Mouse (Mus musculus) midbrain, postnatal 0 days (tissue): ENCODE results near the gene Chst2. TPM values are rescaled to one million over a fixed set of nuclear protein-coding genes. Genes with fewer than 3 reads are reported as not detected.

Source experiments
- ATAC-seq: fragments of 200-750 bp; cut with Nextera tagmentation; 2 replicates; pipeline ENCODE4 v1.8.0; 2017; ENCODE audit warnings: moderate number of reproducible peaks, mild to moderate bottlenecking, moderate TSS enrichment, moderate library complexity; ENCODE audit not compliant: low FRiP score
- DNase-seq: peaks from one replicate; pipeline ENCODE4 v3.0.0-alpha.2; 2015; ENCODE audit warnings: low spot score
- H3K27ac ChIP-seq: fragments of 300-500 bp; sonication (generic); 2 replicates; pipeline ENCODE4 v1.5.1; 2014; ENCODE audit warnings: low read depth, mild to moderate bottlenecking, low read length, mixed read lengths
- H3K27me3 ChIP-seq: fragments of 300-500 bp; sonication (generic); 2 replicates; pipeline ENCODE4 v1.6.1; 2014; ENCODE audit warnings: low read length, control low read depth, mixed read lengths; ENCODE audit not compliant: insufficient read depth
- H3K36me3 ChIP-seq: fragments of 300-500 bp; sonication (generic); 2 replicates; pipeline ENCODE4 v1.6.1; 2014; ENCODE audit warnings: low read length, control low read depth, mixed read lengths; ENCODE audit not compliant: insufficient read depth
- H3K4me1 ChIP-seq: fragments of 300-500 bp; sonication (generic); 2 replicates; pipeline ENCODE4 v1.6.1; 2014; ENCODE audit warnings: mild to moderate bottlenecking, control low read depth, antibody characterized with exemption, low read length, mixed read lengths; ENCODE audit not compliant: insufficient read depth
- H3K4me2 ChIP-seq: fragments of 300-500 bp; sonication (generic); 2 replicates; pipeline ENCODE4 v1.6.1; 2014; ENCODE audit warnings: low read depth, mild to moderate bottlenecking, low read length, mixed read lengths; ENCODE audit not compliant: poor library complexity, severe bottlenecking
- H3K4me3 ChIP-seq: fragments of 300-500 bp; sonication (generic); 2 replicates; pipeline ENCODE4 v1.5.1; 2014; ENCODE audit warnings: low read depth, mild to moderate bottlenecking, low read length, moderate library complexity
- H3K9ac ChIP-seq: fragments of 300-500 bp; sonication (generic); replicated peaks from 2 replicates; pipeline ENCODE4 v1.6.1; 2014; ENCODE audit warnings: mild to moderate bottlenecking, low read length, moderate library complexity, mixed read lengths; ENCODE audit not compliant: poor library complexity, severe bottlenecking
- H3K9me3 ChIP-seq: fragments of 300-500 bp; sonication (generic); 2 replicates; pipeline ENCODE4 v1.6.1; 2016; ENCODE audit warnings: low read length, control low read depth
- CTCF ChIP-seq: IDR thresholded peaks from 2 replicates; pipeline ENCODE4 v1.5.1; 2016; ENCODE audit warnings: antibody characterized with exemption, mild to moderate bottlenecking
- WGBS: fragments of 180-500 bp; shearing (Covaris S2); extraction: QIAGEN DNeasy Blood & Tissue Kit; methylation state at CpG from one replicate; pipeline ENCODE4 v1.1.7; 2014; 5-methylcytosine and 5-hydroxymethylcytosine counted together
- polyA plus RNA-seq: library from polyadenylated mRNA; unstranded; fragments of >200 nt; fragmentation: Nextera tagmentation; extraction: Ambion mirVana; gene quantifications from 2 replicates; pipeline ENCODE4 v1.2.1, GENCODE M21; 2015
- total RNA-seq: library from RNA; depleted of rRNA; stranded (reverse); fragments of >200 nt; gene quantifications from 2 replicates; pipeline ENCODE4 v1.2.3, GENCODE M21; 2014

The Chst2 gene
- total and polyA plus RNA-seq, 2 experiments from 2014 or later: 36.4 to 78.0 TPM

DNA sequence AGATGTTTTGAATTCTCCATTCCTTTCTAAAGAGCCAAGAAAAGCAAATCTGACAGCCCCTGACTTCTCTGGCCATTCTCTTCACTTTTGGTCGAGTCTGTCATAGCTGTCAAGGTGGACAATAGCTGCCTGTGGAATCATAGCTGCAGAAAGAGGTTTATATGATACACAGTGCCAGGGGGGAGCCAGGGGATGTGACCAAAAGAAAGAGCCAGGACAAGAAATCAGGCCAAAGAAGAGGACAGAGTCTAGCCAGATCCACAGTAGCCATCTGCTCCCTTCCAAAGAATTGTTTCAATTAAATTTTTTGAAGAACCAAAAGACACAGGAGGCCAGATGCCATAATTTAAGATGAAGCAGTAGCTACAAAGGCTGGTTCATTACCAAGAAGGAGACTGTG lies 30.6 kb downstream of the Chst2 start:
- no peaks in the 10 kb centered on the region for H3K36me3 ChIP-seq
- H3K4me2 ChIP-seq: no peak overlapping the region
- no peak for TF ChIP-seq CTCF
- no peaks in the 10 kb centered on the region for H3K4me1 ChIP-seq
- DNase-seq (no peak), ATAC-seq (no peak)
- no peak overlapping the region for H3K4me3 ChIP-seq
- WGBS: 43% methylated on average over 1 of the region's 1 CpGs
- no peaks in the 10 kb centered on the region for H3K27me3 ChIP-seq
- no peak overlapping the region for H3K27ac ChIP-seq
- no peaks in the 10 kb centered on the region for H3K9me3 ChIP-seq
- H3K9ac ChIP-seq: no peak overlapping the region

DNA sequence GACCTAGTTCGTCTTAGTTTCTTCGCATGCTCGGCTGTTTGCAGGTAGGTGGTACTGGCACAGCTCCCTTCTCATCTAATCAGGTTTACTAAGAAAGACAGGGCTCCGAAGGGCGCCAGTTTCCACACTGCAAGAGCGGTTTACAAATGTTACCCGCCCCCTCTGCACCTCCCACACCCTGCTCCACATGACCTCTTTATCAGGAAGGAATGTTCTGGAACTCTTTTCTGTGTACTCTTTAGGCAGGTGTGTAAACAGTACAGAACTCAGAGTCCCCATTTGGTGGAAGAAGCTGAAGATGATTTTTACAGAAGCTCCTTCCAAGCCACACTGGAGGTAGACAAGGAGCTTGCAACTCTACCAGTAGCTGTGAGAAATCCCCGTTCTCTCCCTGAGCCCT lies 31.2 kb downstream of the Chst2 start:
- H3K4me2 ChIP-seq: no peak overlapping the region
- ATAC-seq: no peak
- TF ChIP-seq CTCF: no peak
- H3K4me3 ChIP-seq: no peak overlapping the region
- no peaks in the 10 kb centered on the region for H3K9me3 ChIP-seq
- H3K27ac ChIP-seq: no peak overlapping the region
- DNase-seq: no peak
- no peaks in the 10 kb centered on the region for H3K36me3 ChIP-seq
- H3K27me3 ChIP-seq: no peaks in the 10 kb centered on the region
- 88% methylated on average over 8 of the region's 8 CpGs for WGBS
- H3K9ac ChIP-seq: no peak overlapping the region
- no peaks in the 10 kb centered on the region for H3K4me1 ChIP-seq

DNA sequence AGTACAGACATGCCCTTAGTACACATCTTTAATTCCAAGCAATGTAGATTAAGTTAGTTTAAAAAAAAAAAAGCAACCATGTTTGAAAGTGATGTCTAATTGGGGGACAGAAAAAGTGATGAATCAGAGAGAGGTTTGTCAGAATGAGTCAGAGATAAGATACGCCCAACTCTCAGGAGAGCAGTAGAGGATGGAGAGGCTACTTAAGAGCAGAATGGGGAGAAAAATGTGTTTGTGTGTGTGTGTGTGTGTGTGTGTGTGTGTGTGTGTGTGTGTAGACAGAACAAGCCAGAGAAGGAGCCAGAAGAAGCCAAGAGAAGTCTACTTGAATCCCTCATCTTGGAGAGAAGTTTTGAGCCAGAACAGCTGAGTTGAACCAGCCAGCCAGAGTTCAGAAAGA lies 32.8 kb downstream of the Chst2 start:
- DNase-seq (no peak), ATAC-seq (no peak)
- Histone ChIP-seq H3K4me3 (no peak overlapping the region), H3K27ac (no peak overlapping the region), H3K27me3 (no peaks in the 10 kb centered on the region), H3K9ac (no peak overlapping the region), H3K4me1 (no peaks in the 10 kb centered on the region), H3K36me3 (no peaks in the 10 kb centered on the region), H3K4me2 (no peak overlapping the region), H3K9me3 (no peaks in the 10 kb centered on the region)
- no peak for TF ChIP-seq CTCF
- 96% methylated on average over 1 of the region's 1 CpGs for WGBS

DNA sequence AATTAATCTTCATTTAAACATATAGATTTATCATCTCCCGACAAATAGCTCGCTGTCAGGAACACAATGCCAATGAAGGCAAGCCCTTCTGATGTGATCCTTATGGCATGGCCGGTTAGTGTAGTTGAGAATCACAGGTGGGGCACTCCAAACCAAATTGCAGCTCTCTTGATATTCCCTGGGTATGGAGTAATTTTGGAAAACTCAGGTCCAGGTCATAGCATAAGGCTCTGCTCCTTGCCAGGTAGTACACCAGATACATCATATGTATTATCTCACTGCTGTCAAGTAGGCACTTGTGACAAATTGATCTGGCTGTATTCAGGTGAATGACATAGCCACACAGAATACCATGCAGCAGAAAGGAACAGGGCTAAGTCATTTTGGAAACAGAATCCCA lies 40.6 kb downstream of the Chst2 start:
- TF ChIP-seq CTCF: no peak
- WGBS: 97% methylated on average over 3 of the region's 3 CpGs

DNA sequence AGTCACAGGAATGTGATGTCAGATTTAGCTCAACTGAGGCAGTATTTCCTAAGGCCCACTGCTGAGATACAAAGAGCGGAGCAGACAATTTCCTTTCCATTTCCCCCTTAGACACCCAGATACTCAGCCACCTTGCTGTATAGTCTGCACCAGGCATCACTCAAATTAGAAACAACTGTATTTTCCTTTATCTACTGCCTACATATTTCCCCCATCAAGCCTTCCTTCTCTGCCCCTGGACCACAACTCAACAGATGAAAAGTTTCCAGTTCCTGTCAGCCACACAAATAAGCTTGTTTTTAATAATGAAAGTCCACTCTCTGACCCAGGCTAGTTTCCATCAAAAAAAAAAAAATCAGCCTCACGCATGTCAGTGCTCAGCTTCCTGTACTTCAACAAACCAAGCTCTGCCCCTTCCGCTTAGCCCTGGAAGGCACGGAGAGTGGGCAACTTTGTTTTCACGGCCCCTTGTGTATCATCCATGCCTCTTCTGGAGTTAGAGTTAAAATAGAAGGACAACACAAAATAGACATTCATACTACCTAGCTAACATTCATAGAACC lies 52.6 kb downstream of the Chst2 start:
- ATAC-seq (no peak), DNase-seq (no peak)
- Histone ChIP-seq H3K36me3 (no peaks in the 10 kb centered on the region), H3K27ac (no peak overlapping the region), H3K4me3 (no peak overlapping the region), H3K4me1 (no peaks in the 10 kb centered on the region), H3K9me3 (no peaks in the 10 kb centered on the region), H3K4me2 (no peak overlapping the region), H3K27me3 (no peaks in the 10 kb centered on the region), H3K9ac (no peak overlapping the region)
- WGBS: 89% methylated on average over 5 of the region's 5 CpGs
- TF ChIP-seq CTCF: no peak

More for the DNA sequence above, 40.6 kb downstream of the Chst2 start:
- H3K4me2 ChIP-seq: no peak overlapping the region
- no peaks in the 10 kb centered on the region for H3K27me3 ChIP-seq
- no peak for ATAC-seq
- DNase-seq: no peak
- H3K27ac ChIP-seq: no peak overlapping the region
- no peak overlapping the region for H3K9ac ChIP-seq
- no peaks in the 10 kb centered on the region for H3K9me3 ChIP-seq
- H3K36me3 ChIP-seq: no peaks in the 10 kb centered on the region
- no peak overlapping the region for H3K4me3 ChIP-seq
- no peaks in the 10 kb centered on the region for H3K4me1 ChIP-seq

DNA sequence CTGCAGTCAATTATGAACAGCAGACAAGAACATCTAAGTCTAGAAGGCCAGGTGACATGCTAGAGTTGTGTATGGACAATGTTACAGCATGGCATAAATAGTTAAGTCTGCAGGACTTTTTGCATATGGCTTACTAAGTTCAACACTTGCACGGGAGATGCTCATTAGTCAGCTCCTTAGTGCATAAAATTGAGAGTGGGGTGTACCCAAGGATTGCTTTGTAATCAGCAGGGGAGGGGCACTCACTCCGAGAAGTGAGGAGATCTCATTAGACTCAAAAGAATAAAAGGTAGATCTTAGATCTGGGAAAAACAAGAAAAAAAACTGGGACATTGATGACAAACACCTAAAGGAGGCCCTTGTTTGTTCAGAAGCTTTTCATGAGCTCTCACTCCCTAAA lies 54.6 kb downstream of the Chst2 start:
- no peak overlapping the region for H3K27ac ChIP-seq
- no peak overlapping the region for H3K9ac ChIP-seq
- no peaks in the 10 kb centered on the region for H3K4me1 ChIP-seq
- no peak for ATAC-seq
- H3K4me2 ChIP-seq: no peak overlapping the region
- no peaks in the 10 kb centered on the region for H3K36me3 ChIP-seq
- TF ChIP-seq CTCF: no peak
- H3K4me3 ChIP-seq: no peak overlapping the region
- WGBS: 68% methylated on average over 2 of the region's 2 CpGs
- no peaks in the 10 kb centered on the region for H3K9me3 ChIP-seq
- no peak for DNase-seq
- no peaks in the 10 kb centered on the region for H3K27me3 ChIP-seq
